Comparison of ENCODE assay signal across 8 mouse cellular contexts in the genomic region with DNA sequence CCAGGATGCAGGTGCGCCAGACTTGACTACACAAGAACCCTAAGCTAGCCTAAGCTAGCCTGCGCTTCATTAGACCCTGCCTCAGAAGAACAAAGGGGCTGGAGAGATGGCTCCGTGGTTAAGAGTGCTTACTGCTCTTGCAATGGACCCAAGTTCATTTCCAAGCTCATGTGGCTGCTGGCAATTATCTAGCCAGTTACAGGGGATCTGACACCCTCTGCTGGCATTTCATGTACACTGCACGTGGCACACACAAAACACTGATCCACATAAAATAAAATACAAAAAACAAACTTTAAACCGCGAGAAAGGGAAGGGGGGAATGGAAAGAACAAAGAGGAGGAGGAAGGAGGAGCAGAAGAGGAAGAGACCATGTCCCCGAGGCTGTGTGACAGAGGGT. TPM values are rescaled to one million over a fixed set of nuclear protein-coding genes. Genes with fewer than 3 reads are reported as not detected.
DNase-seq lines count a peak whose midpoint lies in the region; ATAC-seq lines count a peak whose summit lies in the region.

No protein-coding gene starts in this region.

- 61% methylated on average over 7 of the region's 7 CpGs for WGBS in neural tube, embryonic 15.5 days
- 62% methylated on average over 7 of the region's 7 CpGs for WGBS in hindbrain, embryonic 12.5 days

- H3K27ac ChIP-seq in neural tube, embryonic 15.5 days (replicated peaks): peak overlapping the region; percentile 33; the same call in 1 of the 2 replicates
- no peak overlapping the region for H3K27ac ChIP-seq in hindbrain, embryonic 12.5 days

- ATAC-seq in neural tube, embryonic 15.5 days (ENCODE audit: low FRiP score): no peak
- ATAC-seq in hindbrain, embryonic 12.5 days (ENCODE audit: low FRiP score): no peak

- peaks cover 44% of the 10 kb centered on the region for H3K36me3 ChIP-seq in neural tube, embryonic 15.5 days
- peaks cover 41% of the 10 kb centered on the region for H3K36me3 ChIP-seq in hindbrain, embryonic 12.5 days

- DNase-seq in gastrocnemius, postnatal 25 days: peak; percentile 29
- DNase-seq in gastrocnemius, postnatal 14 days: no peak
- DNase-seq in neural tube, embryonic 10.5 days (ENCODE audit: extremely low spot score, low spot score): no peak
- peak; percentile 83 for DNase-seq in brain, adult 2 months (ENCODE audit: low read depth, low spot score)
- peak; percentile 51 for DNase-seq in left cerebral cortex, postnatal 4 days
- DNase-seq in c-Kit-positive CD71-positive TER-119-positive erythroid progenitor cells, embryonic 14.5 days (ENCODE audit: low spot score): no peak

- peaks cover 5% of the 10 kb centered on the region for H3K4me1 ChIP-seq in neural tube, embryonic 15.5 days
- no peaks in the 10 kb centered on the region for H3K4me1 ChIP-seq in hindbrain, embryonic 12.5 days

- H3K4me2 ChIP-seq in neural tube, embryonic 15.5 days: no peak overlapping the region
- no peak overlapping the region for H3K4me2 ChIP-seq in hindbrain, embryonic 12.5 days (replicated peaks)

- no peaks in the 10 kb centered on the region for H3K9me3 ChIP-seq in neural tube, embryonic 15.5 days (replicated peaks)
- no peaks in the 10 kb centered on the region for H3K9me3 ChIP-seq in hindbrain, embryonic 12.5 days (replicated peaks)

- intact Hi-C loops in gastrocnemius, postnatal 14 days (cut with DNase I; ENCODE audit: low total_unique reads): loop anchor here (5.0 to 10.0 kb wide), 2 partner anchors 36 to 53 kb away; no protein-coding TSS in a partner anchor
- intact Hi-C loops in left cerebral cortex, postnatal 4 days (cut with DNase I): no loop called here

- H3K9ac ChIP-seq in neural tube, embryonic 15.5 days (replicated peaks): no peak overlapping the region
- no peak overlapping the region for H3K9ac ChIP-seq in hindbrain, embryonic 12.5 days

- no peak overlapping the region for H3K4me3 ChIP-seq in neural tube, embryonic 15.5 days (replicated peaks)
- H3K4me3 ChIP-seq in hindbrain, embryonic 12.5 days: no peak overlapping the region

- H3K27me3 ChIP-seq in neural tube, embryonic 15.5 days (replicated peaks): no peaks in the 10 kb centered on the region
- no peaks in the 10 kb centered on the region for H3K27me3 ChIP-seq in hindbrain, embryonic 12.5 days

RNA-seq across cellular contexts. Expression of gene Tsks, which starts 15.2 kb away (rescaled TPM):
- total RNA-seq in gastrocnemius, postnatal 25 days (2021): not detected
- not detected for total RNA-seq in gastrocnemius, postnatal 14 days (2021)
- 0.14 and 0.24 TPM in 2 replicates for polyA plus RNA-seq in neural tube, embryonic 15.5 days (2015; fragmentation: Nextera tagmentation; extraction: Ambion mirVana)
- total RNA-seq in left cerebral cortex, postnatal 4 days (2021): not detected
- not detected in 2 replicates for polyA plus RNA-seq in hindbrain, embryonic 12.5 days (2016; fragmentation: Nextera tagmentation; extraction: Ambion mirVana)

RNA-seq across cellular contexts. Expression of gene Cpt1c, which starts 16.4 kb away (rescaled TPM):
- 1 to 10 TPM; 1.6 to 2.0 TPM for total RNA-seq in gastrocnemius, postnatal 25 days (2021)
- total RNA-seq in gastrocnemius, postnatal 14 days (2021): 1 to 10 TPM; 2.3 to 2.7 TPM
- 55.5 and 59.0 TPM in 2 replicates for polyA plus RNA-seq in neural tube, embryonic 15.5 days (2015; fragmentation: Nextera tagmentation; extraction: Ambion mirVana)
- 10 to 100 TPM; 59.7 to 68.8 TPM for total RNA-seq in left cerebral cortex, postnatal 4 days (2021)
- 42.8 and 44.2 TPM in 2 replicates for polyA plus RNA-seq in hindbrain, embryonic 12.5 days (2016; fragmentation: Nextera tagmentation; extraction: Ambion mirVana)

RNA-seq across cellular contexts. Expression of gene Prmt1, which starts 28.2 kb away (rescaled TPM):
- 100 to 1,000 TPM; 119 to 142 TPM for total RNA-seq in gastrocnemius, postnatal 25 days (2021)
- 100 to 1,000 TPM; 144 to 227 TPM for total RNA-seq in gastrocnemius, postnatal 14 days (2021)
- 605 and 615 TPM in 2 replicates for polyA plus RNA-seq in neural tube, embryonic 15.5 days (2015; fragmentation: Nextera tagmentation; extraction: Ambion mirVana)
- total RNA-seq in left cerebral cortex, postnatal 4 days (2021): 100 to 1,000 TPM; 485 to 487 TPM
- polyA plus RNA-seq in hindbrain, embryonic 12.5 days (2016; fragmentation: Nextera tagmentation; extraction: Ambion mirVana): 551 and 566 TPM in 2 replicates

RNA-seq across cellular contexts. Expression of gene Ap2a1, which starts 28.9 kb away (rescaled TPM):
- 10 to 100 TPM; 57.1 to 57.2 TPM for total RNA-seq in gastrocnemius, postnatal 25 days (2021)
- 10 to 100 TPM; 55.4 to 60.8 TPM for total RNA-seq in gastrocnemius, postnatal 14 days (2021)
- polyA plus RNA-seq in neural tube, embryonic 15.5 days (2015; fragmentation: Nextera tagmentation; extraction: Ambion mirVana): 122 and 126 TPM in 2 replicates
- total RNA-seq in left cerebral cortex, postnatal 4 days (2021): 100 to 1,000 TPM; 232 to 258 TPM
- polyA plus RNA-seq in hindbrain, embryonic 12.5 days (2016; fragmentation: Nextera tagmentation; extraction: Ambion mirVana): 103 and 107 TPM in 2 replicates

RNA-seq across cellular contexts. Expression of gene Irf3, which starts 39.2 kb away (rescaled TPM):
- total RNA-seq in gastrocnemius, postnatal 25 days (2021): 10 to 100 TPM; 16.1 to 20.9 TPM
- 10 to 100 TPM; 20.0 to 22.2 TPM for total RNA-seq in gastrocnemius, postnatal 14 days (2021)
- polyA plus RNA-seq in neural tube, embryonic 15.5 days (2015; fragmentation: Nextera tagmentation; extraction: Ambion mirVana): 56.8 and 70.2 TPM in 2 replicates
- 10 to 100 TPM; 34.8 to 37.9 TPM for total RNA-seq in left cerebral cortex, postnatal 4 days (2021)
- polyA plus RNA-seq in hindbrain, embryonic 12.5 days (2016; fragmentation: Nextera tagmentation; extraction: Ambion mirVana): 62.7 and 74.3 TPM in 2 replicates

Comparison
In these comparisons a context has a peak if more than half of its experiments do, and no peak if none do; other contexts are left out.
1. DNase-seq: peak in gastrocnemius, postnatal 25 days (single experiment), brain, adult 2 months (single experiment) and left cerebral cortex, postnatal 4 days (single experiment); none in gastrocnemius, postnatal 14 days (single experiment), neural tube, embryonic 10.5 days (single experiment) and c-Kit-positive CD71-positive TER-119-positive erythroid progenitor cells, embryonic 14.5 days (single experiment).
2. RNA of gene Cpt1c, which starts 16.4 kb away (total RNA-seq): 59.7 to 68.8 TPM in left cerebral cortex, postnatal 4 days; 2.3 to 2.7 TPM in gastrocnemius, postnatal 14 days and 1.6 to 2.0 TPM in gastrocnemius, postnatal 25 days; every median in the first group is over 10 times any median in the second.